Mouse (Mus musculus): ENCODE results near the gene Ndufv3. TPM values are rescaled to one million over a fixed set of nuclear protein-coding genes. Genes with fewer than 3 reads are reported as not detected.

Gene Ndufv3
- total RNA-seq, 4 experiments from 2014 or later: 255 to 279 (median 271) TPM

DNA sequence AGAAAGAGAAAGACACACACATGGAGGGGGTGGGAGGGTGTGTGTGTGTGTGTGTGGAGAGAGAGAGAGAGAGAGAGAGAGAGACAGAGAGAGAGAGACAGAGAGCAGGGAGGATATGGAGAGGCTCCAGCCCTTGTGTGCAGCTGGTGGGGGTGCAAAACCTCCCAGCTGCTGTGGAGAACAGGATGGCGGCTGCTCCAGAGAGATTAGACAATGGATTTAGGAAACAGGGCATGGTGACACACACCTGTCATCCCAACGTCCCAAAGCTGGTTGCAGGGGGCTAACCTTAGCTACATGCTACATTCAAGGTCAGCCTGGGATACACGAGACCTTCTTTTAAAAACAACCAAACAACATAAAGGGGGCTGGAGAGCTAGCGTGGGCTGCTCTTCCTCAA, 36.3 kb downstream of the Ndufv3 start:
- DNase-seq (ENCODE audit: low spot score in 2 of 2): no peak

DNA sequence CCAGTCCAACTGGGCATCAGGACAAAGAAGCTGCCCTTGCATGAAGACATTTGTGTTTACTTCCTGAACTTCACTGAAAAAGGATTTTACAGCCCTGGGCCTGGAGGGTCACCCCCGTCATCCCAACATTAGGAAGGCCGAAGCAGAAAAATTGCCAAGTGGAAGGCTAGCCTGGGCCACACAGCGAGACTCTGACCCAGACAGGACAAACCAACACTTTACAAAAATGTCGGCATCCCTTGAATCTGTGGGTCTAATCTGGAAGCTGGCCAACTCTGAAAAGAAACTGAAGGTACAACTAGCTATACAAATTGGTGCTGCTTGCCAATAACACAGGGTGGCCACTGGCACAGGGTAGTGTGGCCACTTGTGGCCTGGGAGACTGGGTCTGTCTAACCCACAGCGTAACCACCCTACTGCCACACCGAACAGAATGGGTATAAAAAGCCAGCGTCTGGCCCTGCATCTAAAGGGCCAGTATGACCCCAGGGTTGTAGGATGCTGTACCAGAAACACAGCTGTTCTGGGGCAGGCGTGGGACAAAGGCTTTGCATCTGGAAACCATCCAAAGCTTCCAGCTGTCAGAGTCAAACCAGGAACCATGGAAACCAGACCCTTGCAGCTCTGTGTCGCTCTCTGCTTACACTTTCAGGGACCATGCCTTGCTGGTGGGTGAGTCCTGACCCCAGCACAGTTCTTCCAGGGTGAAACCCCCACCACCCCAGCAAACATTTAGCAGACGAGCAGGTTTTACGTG, 37.4 kb downstream of the Ndufv3 start:
- DNase-seq (ENCODE audit: low spot score in 2 of 2): no peak

DNA sequence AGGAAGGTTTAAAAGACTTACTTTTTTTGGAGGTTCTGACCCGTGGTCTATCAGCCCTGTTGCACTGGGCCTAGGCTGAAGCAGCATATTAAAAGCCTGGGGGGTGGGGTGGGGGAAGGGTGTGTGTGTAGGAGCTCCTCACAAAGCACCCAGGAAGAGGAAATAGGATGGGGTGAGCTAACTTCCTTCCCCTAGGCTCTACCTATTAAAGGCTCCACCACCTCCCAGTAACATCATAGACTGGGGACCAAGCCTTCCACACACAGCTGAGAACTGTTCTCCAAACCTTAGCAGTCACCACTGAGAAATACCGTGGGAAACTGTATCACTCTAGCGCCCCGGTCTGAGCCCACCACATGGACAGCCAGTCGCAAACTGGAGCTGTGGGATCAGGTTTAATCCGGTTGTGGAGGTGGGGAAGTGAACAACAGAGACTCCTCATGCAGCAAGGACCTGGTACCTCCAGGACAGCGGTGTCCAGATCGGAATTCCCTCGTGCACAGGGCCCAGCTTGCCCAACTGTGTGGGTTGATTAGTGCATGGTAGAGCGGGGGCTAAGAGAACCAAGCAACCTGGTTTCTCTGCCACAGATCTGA, 38.1 kb downstream of the Ndufv3 start:
- no peak for DNase-seq (ENCODE audit: low spot score in 2 of 2)

DNA sequence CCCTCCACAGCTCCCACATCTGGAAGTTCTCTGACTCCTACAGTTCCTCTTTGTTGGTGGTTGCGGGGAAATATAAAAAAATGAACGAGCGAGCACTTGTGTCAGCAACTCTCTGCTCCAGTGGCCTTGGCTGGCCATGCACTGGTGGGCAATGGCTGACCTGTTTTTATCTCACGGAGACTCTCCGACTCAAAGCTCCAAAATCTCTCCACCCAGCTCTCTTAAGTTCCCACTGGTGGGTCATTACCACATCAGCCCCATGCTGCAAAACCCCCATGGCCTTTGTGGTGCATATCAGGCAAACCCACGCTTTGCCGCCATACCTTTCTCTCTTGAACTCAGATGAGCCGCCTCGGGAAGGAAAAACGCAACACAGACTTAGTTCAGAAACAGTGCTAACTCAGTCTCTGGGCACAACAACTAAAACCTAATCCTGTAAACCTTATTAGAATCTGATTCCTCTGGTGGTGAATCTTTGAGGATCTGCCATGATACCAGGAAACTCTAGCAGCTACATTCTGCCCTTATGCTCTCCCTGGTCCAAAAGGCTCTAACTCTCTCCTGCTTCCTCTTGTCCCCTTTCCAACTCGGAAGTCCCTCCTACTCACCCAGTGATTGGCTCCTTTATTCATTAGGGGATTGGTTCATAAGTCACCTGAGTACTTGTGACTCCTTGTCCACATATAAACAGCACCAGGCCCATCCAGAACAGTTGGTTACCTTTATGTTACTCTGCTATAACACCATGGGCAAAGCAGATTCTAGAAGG, 39.3 kb downstream of the Ndufv3 start:
- DNase-seq (ENCODE audit: low spot score in 2 of 2): no peak

DNA sequence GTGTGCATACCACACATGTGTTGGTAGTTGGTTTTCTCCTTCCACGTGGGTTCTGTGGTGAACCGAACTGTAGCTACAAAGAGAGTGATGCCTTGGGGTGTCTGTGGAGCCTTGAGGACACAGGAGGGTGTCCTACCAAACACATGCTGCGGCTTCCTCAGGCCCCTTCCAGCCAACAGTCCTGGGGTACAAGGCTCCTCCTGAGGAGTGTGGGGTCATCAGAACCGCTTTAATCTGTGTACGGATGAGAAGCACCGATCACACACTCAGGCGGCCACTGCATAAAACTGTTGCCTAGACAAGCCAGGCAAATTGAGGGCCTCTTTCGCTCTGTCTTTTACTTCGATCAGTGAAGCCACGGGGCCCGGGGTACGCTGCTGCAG, 43.7 kb downstream of the Ndufv3 start:
- DNase-seq (ENCODE audit: low spot score in 2 of 2): peak in 1 of 2 experiments; percentile 27

DNA sequence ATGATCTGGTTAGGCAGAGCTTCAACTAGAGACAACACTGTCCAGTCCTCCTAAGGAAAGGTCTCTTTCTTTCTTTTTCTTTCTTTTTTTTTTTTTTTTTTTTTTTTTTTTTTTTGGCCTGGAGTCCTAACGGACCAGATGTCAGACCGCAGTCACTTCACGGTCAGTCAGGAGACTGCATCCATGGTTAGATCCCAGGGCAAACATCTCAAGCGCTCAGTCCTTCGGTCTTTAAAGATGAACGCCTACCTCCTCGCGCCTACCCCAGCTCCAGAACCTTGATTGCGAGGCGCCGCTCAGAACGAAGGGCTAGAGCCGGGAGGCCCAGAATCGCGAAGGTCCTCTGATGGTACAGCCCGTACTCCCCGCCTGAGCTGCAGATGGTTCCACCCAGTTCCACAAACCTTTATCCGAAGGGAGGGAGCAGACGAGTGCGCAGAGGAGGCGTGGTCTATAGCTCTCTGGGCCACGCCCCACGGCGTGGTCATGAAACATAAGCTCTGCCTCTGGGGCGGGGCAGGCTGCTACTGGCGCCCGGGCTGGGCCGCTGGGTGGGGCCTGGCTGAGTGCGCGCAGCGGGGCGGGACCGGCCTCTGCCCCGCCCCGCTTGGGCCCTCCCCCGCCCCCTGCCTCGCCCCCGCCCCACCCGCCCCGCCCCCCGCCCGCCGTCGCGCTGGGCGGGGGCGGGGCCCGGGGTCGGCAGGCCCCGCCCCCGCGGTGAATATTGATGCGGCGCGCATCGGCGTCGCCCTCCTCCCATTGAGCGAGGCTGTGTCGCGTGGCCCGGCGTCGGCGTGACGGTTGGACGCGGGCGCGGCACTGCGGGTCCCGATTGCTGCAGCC, 44.3 kb downstream of the Ndufv3 start, which contains the start of gene Pknox1:
Gene Pknox1 (plus strand): TSS at position 720 of the 843 bp plus-strand sequence.
- peak; percentile 92 to 99 for DNase-seq (ENCODE audit: low spot score in 2 of 2)

- no peak for DNase-seq (ENCODE audit: low spot score in 2 of 2)
These were observed 44.9 kb downstream of the Ndufv3 start for GRCm38 (mm10) chr17:31564858-31565140.

GRCm38 (mm10) chr17:31565141-31566056, 45.5 kb downstream of the Ndufv3 start:
- DNase-seq (ENCODE audit: low spot score in 2 of 2): peak; percentile 45 to 48

DNA sequence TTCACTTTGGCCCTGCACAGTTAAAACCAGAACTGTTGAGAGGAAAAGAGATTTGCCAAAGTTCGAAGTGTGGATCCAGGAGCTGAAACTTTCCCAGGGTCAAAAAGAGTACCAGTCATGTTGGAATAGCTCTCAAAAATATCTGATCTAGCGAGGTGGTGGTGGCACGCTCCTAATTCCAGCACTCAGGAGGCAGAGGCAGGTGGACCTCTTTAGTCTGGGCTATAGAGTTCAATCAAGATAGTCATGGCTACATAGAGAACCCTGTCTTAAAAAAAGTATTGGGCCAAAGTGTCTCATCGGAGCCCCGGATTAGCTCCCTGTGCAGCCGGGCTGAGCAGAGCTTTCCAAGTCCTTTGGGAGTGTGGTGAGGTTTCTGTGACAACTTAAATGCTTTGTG, 46.4 kb downstream of the Ndufv3 start:
- DNase-seq (ENCODE audit: low spot score in 2 of 2): no peak

DNA sequence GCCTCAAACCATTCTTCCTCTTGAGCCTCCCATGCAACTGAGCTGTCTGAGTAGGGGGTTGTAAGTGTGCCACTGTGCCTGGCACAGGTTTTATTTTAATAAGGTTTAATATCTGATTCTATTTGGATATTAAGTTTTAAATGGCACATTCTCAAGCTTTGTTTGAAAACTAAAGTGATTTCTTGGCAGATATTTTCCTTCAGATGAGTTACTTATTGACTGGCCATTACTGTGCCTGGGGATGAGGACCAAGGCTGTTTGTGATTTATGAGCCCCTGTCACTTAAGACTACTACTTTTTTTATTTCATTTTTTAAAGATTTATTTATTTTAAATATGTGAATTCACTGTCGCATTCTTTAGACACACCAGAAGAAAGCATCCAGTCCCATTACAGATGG, 49.8 kb downstream of the Ndufv3 start:
- no peak for DNase-seq (ENCODE audit: low spot score in 2 of 2)

GRCm38 (mm10) chr17:31570321-31570925, 50.5 kb downstream of the Ndufv3 start:
- DNase-seq (ENCODE audit: low spot score in 2 of 2): peak in 1 of 2 experiments; percentile 42

- DNase-seq (ENCODE audit: low spot score in 2 of 2): no peak
These were observed 51.8 kb downstream of the Ndufv3 start for GRCm38 (mm10) chr17:31571689-31572088.

DNA sequence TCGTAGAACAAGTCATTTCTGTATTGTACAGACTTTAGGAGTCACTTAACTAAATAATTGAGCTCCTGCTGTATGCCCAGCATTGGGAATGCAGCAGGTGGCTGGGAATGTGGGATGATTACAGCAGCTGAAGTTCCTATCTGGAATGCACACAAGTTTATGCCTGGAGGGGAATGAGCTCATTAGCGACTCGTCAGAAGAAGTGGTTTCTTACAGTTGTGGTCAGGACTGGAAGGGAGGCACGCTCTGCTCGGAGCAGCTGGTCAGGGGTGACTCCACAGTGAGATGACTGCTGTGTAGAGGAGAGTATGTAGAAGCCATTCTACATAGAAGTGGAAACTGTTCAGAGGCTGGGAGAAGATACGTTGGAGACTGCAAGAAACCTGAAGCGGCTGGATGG, 54.7 kb downstream of the Ndufv3 start:
- DNase-seq (ENCODE audit: low spot score in 2 of 2): no peak

- DNase-seq (ENCODE audit: low spot score in 2 of 2): no peak
These were observed 56.7 kb downstream of the Ndufv3 start for GRCm38 (mm10) chr17:31576394-31577175.

DNA sequence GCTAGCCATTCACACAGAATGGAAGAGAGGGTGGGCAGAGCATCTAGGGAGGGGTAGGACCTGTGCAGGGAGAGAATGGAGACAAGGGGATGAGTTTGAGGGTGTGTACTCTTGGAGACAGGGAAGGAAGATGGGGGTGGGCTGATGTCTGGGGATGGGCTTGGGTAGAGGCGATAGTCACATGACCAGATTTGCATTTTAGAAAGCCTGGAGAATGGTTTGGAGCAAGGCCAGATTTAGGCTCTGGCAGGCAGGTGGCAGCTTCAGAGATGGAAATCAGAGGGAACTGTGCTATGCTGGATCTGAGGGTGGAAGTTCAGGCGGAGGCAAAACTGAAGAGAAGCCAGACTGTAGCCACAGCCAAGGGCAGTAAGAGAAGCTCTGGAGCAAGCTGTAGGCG, 60.4 kb downstream of the Ndufv3 start:
- DNase-seq (ENCODE audit: low spot score in 2 of 2): no peak

All from left cerebral cortex, adult 8-10 months (tissue).